Mouse (Mus musculus) embryo, embryonic 10 days (tissue): ENCODE results near the gene Cdt1.
"Not testable (repeated sequence)": the region's sequence is repeated elsewhere in the genome, so short reads cannot be mapped to it uniquely, and the experiment has no call there.

Experiments used
- DNase-seq: peaks from one replicate; pipeline ENCODE4 v3.0.0-alpha.2; 2015; ENCODE audit warnings: low spot score

Cdt1 gene

DNA sequence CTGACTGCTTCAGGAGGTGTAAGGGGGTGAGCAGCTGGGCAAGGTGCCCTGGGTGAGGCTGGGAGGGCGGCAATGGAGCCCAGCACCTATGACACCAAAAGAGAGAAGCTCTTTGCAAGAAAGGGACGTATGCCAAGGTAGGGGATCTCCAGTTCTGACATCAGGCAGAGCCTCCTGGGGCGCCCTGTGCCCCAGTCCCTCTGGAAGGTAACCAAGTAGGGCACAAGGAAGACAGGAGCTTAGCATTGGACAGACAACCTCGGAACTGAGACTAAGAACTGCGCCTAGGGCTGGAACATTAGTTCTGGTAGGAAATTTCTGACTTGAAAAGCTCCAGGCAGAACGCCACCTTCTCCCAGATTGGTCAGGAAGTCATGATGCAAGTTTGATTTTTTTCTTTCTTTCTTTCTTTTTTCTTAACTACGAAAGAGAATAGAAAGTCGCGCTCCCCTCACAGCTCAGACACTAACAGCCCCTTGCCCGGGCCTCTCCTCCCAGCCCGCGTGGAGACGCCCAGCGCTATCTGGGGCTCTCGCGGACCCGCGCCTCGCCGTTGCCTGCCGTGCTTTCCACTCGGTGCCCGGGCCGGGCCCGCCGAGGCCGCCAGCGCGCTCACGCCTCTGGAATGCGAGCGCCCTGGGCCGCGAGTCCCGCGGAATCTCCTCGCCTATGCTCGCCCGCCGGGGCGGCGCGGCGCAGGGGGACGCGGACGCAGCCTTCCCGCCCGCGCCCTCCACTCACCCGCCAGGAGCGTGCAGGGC is 17.4 kb upstream of the Cdt1 start:
- peak; percentile 64 for DNase-seq

DNA sequence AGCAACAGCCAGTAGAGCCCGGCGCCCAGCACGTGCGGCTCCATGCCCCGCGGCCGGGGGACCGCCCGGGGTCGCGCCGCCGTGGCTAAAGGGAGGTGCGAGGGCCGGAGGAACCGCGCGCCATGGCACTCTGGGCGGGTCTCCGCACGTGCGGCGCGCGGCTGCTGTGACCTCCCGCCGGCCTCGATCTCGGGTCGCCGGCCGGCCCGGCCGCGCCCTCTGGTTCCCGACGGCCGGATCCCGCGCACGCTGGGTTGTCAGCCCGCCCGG is 16.9 kb upstream of the Cdt1 start:
- DNase-seq, result no peak

DNA sequence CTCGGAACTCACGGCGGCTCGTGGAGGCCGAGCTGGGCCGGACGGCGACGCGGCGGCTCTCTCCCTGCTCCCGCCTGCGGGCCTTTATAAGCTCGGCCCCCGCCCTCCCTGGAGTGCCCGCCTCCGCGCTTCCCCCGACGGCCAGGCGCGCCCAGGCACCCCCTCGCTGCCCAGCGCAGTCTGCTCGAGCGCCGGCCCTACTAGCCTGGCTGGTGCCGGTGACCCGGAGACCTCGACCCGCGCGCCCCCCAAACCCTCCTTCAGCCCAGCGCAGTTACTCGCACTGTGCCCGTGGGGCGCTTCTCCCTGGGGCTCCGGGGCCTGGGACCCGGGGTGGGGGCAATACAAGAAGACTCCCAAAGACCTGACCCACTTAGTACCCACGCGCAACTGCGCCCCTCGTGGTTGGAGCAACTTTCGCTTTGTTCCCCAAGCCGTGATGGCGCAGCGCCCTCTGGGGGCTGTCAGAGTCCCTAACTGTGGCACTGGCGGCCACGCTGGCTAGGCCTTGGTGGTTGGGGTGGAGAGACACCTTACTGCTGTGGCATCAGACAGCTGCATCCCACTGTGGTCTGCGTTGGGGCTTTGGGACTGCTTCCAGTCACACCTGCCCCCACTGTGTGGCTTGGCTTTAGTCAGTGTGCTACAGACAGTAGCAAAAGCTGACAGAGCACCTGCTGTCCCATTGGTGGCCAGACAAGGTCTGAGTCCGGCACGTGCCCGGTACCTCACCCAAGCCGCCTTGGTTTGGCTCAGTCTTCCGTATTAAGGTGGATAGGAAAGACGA is 16.4 kb upstream of the Cdt1 start, which contains the start of gene Piezo1:
Gene Piezo1, minus strand, starts transcription at position 65 of the 787 bp plus-strand sequence.
- peak; percentile 92 for DNase-seq

DNA sequence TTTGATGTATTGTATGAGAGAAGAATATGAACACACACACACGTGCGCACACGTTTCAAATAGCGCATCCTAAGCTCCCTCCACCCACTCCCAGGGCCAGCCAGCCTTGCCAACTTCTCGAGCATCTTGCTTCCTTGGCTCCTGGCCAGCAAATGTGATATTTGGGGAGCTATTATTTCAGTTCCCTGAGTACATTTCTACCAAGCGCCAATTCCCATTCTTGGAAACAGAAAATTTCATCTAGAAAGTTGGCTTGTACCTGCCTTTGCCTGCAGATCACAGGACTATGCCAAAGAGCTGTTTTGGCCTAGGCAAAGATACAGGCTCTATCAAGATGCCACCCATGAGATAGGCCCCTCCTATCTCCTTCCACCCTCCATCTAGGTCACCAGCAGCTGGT is 13.0 kb upstream of the Cdt1 start:
- DNase-seq, result no peak

DNA sequence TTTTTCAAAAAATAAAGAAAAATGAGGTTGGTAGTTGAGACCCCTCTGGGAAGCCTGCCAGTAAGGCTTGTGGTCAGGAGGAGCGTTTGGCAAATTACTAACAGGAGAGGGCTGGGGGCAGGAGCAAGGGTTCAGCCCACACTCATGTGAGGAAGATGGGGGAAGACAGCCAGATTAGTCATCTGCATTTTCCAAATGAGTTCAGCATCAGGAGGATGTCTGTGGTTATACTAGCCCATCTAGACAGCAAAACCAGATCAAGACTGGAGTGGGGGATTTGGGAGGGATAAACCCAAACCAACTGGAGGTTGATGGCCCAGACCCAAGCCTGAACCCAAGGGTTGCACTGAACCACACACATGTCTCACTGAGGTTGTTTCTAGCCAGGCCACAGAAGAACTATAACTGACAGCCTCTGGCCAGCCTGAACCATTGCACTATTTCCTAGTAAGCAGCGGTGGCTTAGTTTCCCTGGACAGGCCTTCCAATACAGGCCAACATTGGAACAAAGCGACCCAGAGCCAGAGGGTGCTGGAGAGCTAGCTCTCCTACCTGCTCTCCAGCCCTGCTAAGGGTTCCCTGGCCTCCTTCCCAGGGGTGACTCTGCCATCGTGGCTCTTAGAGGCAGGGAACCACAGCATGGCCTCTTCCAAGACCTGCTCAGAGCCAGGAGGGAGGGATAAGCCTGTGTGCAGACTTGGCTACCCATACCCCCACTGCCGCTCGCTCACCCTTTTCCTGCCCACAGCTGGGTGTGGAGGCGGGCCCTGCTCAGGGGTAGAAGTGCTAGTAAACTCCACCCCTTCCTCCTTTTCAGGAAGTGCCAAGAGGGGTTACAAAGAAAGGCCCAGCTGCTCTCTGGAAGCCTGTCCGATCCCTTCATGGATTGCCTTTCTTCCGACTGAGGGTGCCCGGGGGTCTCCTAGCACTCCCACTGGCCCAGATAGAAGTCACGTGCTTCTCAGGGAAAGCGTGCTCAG is 11.5 kb upstream of the Cdt1 start:
- no peak for DNase-seq

DNA sequence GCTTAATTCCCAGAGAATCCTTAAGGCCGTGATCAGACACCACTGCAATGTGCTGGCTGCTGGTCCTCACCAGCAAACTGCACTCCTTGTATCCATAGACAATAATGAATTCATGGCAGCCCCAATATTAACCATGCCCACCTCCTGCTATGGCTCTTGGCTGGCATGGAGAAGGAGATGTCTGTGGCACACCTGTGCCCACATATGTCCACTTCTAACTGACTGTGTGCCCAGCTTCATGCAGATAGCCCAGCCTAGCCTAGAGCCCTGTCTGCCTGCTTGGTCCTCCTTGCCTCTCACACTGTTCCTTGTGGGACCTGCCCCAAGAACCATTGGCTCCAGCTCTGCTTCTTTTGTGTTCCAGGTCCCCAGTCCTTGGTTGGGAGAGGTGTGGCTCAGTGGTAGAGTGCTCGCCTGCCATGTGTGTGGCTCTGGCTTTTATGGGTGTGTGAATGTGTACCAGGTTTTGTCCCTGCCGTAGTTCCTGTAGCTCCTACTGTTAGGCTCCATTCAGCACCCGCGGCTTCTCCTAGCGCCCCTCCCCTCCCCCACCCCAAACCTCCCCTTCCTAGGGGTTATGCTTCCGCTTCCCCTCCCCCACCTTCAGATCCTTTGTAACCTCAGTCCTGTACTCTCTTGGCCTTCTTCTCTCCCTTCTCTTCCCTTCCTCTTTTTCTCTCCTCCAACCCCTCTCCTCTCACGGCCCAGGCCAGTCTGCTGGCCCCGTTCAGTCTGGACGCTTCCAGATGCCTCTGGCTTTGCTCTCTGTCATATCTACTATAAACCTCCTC is 10.4 kb upstream of the Cdt1 start:
- DNase-seq, result no peak

DNA sequence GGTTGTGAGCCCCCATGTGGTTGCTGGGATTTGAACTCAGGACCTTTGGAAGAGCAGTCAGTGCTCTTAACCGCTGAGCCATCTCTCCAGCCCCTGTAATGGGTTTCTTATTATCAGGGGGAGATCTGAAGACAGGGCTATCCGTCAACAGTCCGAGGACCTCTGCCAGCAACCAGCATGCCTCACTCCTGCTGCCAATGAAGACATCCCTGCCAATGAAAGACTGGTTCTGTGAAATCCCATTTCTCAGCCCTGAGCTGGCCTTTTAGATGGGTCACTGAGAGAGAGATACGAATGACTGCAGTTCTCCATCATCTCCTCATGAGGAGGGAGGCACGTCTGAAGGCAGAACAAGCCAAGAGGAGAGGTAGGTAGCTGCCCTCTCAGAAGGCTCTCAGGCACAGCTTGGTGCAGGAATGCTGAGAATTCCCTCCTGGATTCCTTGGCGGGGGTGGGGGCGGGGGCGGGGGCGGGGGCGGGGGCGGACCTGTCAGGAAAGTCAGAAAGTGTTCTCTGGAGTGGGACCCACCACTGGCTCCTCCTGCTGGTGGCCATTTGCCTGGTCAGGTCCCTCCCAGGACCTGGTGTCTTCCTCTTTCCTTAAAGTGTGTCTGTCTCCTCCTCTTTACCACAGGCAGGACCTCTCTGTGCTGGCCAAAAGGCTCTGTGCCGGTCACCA is 9.0 kb upstream of the Cdt1 start:
- peak; percentile 63 for DNase-seq

DNA sequence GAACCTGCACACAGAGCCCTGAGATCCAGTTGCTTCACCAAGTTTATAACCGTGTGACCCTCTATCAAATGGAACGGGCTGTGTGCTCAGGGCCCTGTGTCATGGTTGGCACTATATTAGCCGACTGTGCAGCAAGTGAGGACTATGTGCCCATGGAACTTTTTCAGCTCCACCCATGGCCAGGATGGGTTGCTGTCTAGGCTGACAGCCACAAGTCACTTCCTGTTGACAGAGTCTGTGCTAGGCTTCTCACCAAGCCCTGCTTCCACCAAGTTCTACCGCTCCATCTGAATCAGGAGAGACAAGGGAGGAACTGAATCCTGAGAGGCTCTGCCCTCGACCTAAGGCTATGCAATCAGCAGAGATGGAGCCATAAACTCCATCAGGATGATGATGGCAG is 6.6 kb upstream of the Cdt1 start:
- no peak for DNase-seq

DNA sequence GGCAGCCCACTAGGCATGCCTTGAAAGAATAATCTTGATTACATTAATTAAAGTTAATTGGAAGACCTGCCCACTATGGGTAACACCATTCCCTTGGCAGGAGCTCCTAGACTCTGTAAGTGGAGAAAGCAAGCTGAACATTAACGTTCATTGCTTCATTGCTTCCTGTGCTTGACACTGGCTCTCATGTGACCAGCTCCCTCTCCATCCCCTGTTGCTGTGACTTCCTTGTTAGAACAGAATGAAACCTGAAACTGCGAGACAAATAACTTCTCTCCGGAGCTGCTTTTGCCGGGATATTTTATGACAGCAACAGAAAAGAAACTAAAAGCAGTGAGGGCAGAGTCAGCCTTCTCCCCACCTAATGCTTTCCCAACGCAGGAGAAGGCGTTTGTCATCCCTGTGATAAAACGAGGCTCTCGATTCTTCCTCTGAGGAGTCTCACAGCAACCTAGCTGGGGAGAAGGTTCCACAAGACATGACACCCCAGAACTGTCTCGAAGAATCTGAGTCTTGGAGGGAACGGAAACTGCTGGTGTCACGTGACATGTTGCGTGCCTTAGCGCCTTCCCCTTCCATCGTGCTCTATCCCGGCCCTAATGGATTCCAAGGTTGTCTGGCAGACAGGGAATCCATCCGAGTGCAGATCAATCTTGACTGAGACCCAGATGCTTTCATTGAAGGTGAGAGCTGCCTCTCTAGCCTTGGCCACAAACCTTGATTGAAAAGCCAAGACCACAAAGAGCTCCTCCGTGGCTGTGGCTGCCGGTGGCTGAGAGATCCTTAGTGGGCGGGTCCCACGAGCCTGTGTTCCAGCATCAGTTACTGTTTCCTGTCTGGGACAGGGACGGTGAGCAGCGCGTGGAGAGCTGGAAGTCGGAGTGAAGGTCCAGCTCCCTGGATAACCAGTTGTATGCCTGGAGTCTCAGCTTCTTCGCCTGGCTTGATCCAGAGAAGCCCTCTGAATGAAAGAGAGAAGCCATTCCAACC is 3.2 kb upstream of the Cdt1 start:
- DNase-seq, result no peak

DNA sequence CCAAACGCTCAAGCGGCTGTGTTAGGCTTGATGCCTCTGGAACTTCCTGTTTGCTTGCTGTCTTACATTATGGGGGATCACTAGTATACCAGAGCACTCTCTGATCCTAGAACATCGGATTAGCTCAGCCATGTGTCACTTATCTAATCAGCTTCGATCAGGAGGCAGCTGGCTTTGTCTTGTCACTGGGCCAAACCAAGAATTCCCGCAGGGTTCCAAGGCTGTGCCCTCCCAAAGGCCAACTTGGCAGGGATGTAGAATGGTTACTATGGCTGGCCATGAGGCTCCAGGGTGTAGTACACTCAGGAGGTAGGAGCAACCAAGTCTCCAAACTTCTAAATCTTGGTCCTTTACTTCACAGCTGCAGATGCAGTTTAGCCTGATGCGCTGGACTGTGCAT is 1.0 kb upstream of the Cdt1 start:
- DNase-seq, result no peak

DNA sequence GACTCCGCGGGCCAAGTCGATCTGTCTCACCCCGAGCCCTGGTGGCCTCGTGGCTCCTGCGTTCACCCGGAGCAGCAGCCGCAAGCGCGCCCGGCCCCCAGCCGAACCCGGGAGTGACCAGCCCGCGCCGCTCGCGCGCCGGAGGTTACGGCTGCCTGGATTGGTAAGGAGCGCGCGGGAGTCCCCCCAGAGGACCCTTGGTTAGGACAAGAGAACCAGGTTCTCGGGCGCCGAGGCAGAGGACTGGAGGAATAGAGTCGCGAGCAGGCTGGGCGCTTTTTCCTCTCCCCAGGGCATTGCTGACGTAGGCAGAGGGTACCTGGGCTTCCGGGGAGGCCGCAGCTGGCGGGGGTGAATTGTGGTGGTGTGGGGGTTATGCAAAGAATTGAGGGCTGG is 292 bp downstream of the Cdt1 start:
- no peak for DNase-seq

DNA sequence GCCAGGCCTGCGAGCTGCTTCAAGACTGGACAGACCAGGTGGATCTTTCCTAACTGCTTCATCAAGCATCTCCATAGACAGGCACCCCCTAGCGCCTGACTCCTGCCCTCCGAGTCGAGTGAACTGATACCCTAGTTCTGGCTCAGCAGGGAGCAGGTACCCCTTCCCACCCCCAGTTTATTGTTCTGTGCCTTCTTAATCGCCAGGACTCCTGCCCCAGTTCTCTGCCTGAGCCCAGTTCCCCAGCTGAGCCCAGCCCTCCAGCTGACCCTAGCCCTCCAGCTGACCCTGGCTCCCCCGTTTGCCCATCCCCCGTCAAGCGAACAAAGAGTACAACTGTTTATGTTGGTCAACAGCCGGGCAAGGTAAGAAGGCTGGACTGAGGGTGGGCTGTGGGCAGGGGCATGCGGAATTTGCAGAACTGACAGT is 1.1 kb downstream of the Cdt1 start:
- no peak for DNase-seq

DNA sequence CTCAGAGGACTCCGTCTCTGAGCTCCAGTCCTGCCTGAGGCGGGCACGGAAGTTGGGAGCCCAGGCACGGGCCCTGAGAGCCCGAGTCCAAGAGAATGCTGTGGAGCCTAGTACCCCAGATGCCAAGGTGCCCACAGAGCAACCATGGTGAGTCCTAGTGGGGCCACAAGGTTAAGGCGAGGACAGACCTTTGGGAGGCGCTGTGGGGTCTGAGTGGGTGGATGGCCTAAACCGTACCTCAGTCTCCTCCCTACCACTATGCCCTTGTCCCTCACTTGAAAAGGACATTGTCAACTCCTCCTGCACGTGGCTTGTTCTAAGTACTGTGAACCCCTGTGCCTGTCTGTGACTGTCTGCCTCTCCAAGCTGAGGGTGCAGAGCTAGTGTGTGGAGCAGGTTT is 1.5 kb downstream of the Cdt1 start:
- no peak for DNase-seq

DNA sequence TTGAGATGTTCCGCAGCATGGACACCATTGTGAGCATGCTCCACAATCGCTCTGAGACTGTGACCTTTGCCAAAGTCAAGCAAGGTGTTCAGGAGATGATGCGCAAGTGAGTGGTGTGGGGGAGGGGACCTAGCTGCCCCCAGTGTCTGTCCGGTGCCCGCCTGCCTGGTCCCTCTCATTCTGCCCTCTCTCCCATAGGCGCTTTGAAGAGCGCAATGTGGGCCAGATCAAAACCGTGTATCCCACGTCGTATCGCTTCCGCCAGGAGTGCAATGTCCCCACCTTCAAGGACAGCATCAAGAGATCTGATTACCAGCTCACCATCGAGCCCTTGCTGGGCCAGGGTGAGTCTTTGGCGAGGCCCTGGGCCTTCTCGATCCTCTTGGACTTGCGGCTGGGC is 2.2 kb downstream of the Cdt1 start:
- no peak for DNase-seq

DNA sequence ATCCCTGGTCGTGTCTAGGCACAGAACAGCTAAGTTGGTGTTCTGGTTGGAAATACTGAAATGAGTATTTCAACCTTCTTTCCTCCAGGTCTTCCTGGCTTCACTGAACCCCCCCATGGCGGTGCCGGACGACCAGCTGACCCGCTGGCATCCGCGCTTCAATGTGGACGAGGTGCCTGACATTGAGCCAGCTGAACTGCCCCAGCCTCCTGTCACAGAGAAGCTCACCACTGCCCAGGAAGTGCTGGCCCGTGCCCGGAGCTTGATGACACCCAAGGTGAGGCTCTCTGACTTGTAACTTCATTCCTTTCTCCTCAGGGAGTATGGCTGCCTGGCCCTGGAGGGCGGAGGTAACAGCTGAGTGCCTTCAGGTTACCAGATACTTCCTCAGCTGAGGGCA is 3.3 kb downstream of the Cdt1 start:
- DNase-seq, result no peak

DNA sequence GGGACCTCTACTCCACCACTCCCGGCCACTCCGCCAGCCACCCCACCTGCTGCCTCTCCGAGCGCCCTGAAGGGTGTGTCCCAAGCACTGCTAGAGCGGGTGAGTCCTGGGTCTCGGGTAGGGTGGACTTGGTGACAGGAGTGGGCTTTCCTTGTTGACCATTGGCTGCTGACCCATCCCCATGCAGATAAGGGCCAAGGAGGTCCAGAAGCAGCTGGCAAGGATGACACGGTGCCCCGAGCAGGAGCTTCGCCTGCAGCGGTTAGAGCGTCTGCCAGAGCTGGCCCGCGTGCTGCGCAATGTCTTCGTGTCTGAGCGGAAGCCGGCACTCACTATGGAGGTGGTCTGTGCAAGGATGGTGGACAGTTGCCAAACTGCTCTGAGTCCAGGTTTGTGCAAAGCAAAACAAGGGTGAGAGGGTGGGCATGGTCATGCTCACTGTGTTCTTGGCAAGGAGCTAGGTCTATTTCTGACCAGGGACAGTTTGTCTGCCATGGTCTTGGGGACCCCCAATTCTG is 4.0 kb downstream of the Cdt1 start:
- no peak for DNase-seq

DNA sequence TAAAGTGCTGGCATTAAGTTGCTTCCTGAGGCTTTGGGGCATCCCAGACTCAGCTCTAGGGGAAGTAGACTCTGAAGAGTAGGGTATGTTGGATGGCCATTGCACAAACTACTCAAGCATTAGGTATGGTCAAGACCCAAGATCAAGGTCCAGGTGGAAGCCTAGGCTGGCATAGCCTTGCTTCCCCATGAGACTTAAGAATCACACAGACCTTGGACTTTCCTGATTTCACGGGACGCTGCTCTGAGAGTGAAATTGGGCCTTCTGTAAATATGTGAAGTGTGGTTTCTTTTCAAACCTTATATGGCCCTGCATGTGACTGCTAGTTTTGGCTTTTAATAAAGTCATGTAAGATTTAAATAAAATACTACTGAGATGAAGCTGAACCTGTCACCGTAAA is 4.9 kb downstream of the Cdt1 start:
- no peak for DNase-seq

DNA sequence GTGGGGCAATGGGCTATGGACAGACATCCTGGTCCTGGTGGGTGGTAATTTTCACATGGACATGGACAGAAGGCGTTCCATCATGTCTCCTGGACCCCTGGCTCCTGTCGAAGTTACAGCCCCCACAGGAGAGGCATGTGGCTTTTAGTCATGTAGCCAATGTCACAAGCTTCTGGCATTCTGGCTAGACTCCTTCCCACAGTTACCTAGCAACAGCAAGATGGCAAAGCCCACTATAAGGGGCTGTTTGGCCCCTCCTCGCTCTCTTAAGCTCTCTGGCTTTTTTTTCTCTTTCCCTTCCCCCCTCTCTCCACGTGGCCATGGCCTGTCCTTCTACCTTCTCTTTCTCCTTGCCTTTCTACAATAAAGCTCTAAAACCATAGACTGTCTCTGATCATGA is 5.4 kb downstream of the Cdt1 start:
- not testable (repeated sequence) for DNase-seq

DNA sequence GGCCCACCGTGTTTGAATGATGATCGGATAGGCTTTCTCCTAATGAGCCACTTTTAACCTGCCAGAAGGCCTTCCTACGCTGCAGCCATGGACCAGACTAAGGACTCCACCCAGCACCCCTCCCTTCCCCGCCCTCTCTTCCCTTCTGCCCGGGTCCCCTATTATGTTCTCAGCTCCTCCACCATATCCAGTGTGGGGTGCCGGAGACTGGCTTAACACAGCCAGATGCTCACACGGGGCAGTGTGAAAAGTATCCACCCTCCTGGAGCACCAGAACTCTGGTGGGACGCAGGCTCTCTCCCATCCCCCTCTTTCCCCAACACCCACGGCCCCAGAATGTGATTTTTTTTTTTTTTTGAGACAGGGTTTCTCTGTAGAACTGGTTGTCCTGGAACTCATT is 5.8 kb downstream of the Cdt1 start:
- DNase-seq, result no peak

DNA sequence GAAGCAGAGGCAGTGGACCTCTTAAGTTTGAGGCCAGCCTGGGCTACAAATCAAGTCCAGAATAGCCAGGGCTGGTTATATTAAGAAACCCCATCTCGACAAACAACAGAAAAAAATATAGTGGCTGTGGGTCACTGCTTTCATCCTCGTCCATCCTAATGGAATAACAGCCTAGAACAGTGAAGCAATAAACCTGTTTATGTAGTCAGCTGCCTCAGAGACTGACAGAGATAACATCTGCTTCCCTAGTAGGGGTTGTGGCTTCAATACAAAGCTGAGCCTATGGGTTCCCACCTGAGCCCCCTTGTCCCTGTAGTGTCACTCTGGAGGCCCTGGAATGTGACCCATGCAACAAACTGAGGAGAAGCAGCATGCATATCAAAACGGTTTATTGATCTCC is 6.4 kb downstream of the Cdt1 start:
- no peak for DNase-seq
